ENCODE assay signal across 30 mouse cellular contexts in genomic region chr17:31995784-31996183, GRCm38 (mm10). TPM values are rescaled to one million over a fixed set of nuclear protein-coding genes. Genes with fewer than 3 reads are reported as not detected.
DNase-seq lines count a peak whose midpoint lies in the region; ATAC-seq lines count a peak whose summit lies in the region.
"Had no signal": no experiment of that assay in that cellular context is flagged by ENCODE, and none has a peak within 500 bp of the region (broad histone marks: within the 10 kb centered on the region; RNA-seq: fewer than 3 reads in every experiment).

No protein-coding gene starts in this region.

- H3K27ac ChIP-seq in lung, embryonic 16.5 days (ENCODE audit: low read length), result no peak overlapping the region
- H3K27ac ChIP-seq in liver, embryonic 11.5 days (ENCODE audit: low read depth, low read length), result peak overlapping the region; percentile 43; the same call in 1 of the 2 replicates
- H3K27ac ChIP-seq in liver, embryonic 16.5 days (ENCODE audit: low read length), result no peak overlapping the region
- H3K27ac ChIP-seq: embryonic facial prominence, embryonic 13.5 days; forebrain, embryonic 10.5 days; forebrain, embryonic 15.5 days; heart, adult 2 months; hindbrain, embryonic 14.5 days; kidney, postnatal 0 days; stomach, postnatal 0 days had no signal

- H3K4me1 ChIP-seq in lung, embryonic 16.5 days (replicated peaks; ENCODE audit: control insufficient read depth, insufficient read depth, low read length), result no peaks in the 10 kb centered on the region
- peaks cover 15% of the 10 kb centered on the region for H3K4me1 ChIP-seq in liver, embryonic 11.5 days (replicated peaks; ENCODE audit: control insufficient read depth, insufficient read depth, low read length)
- peaks cover 3% of the 10 kb centered on the region for H3K4me1 ChIP-seq in liver, embryonic 16.5 days (ENCODE audit: control insufficient read depth, low read depth, low read length)
- H3K4me1 ChIP-seq: embryonic facial prominence, embryonic 13.5 days; forebrain, embryonic 10.5 days; forebrain, embryonic 15.5 days had no signal

- no peak overlapping the region for H3K9ac ChIP-seq in lung, embryonic 16.5 days (ENCODE audit: low read length)
- H3K9ac ChIP-seq in liver, embryonic 11.5 days (ENCODE audit: low read depth, low read length), result no peak overlapping the region
- no peak overlapping the region for H3K9ac ChIP-seq in liver, embryonic 16.5 days (ENCODE audit: low read depth, low read length)
- H3K9ac ChIP-seq: embryonic facial prominence, embryonic 13.5 days; forebrain, embryonic 15.5 days; heart, embryonic 12.5 days; hindbrain, embryonic 14.5 days had no signal

- no peak for DNase-seq in lung, postnatal 4 days
- no peak for DNase-seq in liver, embryonic 11.5 days (ENCODE audit: low spot score)
- DNase-seq in gastrocnemius, postnatal 36 days, result no peak
- DNase-seq in adrenal gland, postnatal 36 days, result no peak
- no peak for DNase-seq in layer of hippocampus, postnatal 36 days
- DNase-seq: adrenal gland, postnatal 14 days; cerebellum, adult 8-10 months; gastrocnemius, adult 2 months; heart, adult 2 months; kidney, adult 2 months; kidney, postnatal 4 days; spleen, adult 18-20 months; thymus, postnatal 4 days had no signal

- no peak overlapping the region for H3K4me3 ChIP-seq in lung, embryonic 16.5 days (ENCODE audit: low read length)
- no peak overlapping the region for H3K4me3 ChIP-seq in liver, embryonic 11.5 days (ENCODE audit: low read depth, low read length)
- H3K4me3 ChIP-seq in liver, embryonic 16.5 days (ENCODE audit: low read depth, low read length), result no peak overlapping the region
- H3K4me3 ChIP-seq: embryonic facial prominence, embryonic 13.5 days; forebrain, embryonic 10.5 days; forebrain, embryonic 15.5 days; gastrocnemius, adult 2 months; heart, adult 2 months; heart, embryonic 12.5 days had no signal

- 40% methylated on average over 2 of the region's 2 CpGs for WGBS in lung, embryonic 16.5 days
- WGBS in liver, embryonic 11.5 days, result 30% methylated on average over 2 of the region's 2 CpGs
- WGBS in liver, embryonic 16.5 days (ENCODE audit: insufficient replicate concordance), result 3% methylated on average over 2 of the region's 2 CpGs

- peak; percentile 28; the same call in 1 of the 2 replicates for ATAC-seq in lung, embryonic 16.5 days (ENCODE audit: low read depth)
- peak; percentile 60; the same call in 1 of the 2 replicates for ATAC-seq in liver, embryonic 11.5 days (replicated peaks; ENCODE audit: low FRiP score)
- ATAC-seq in liver, embryonic 16.5 days (ENCODE audit: low read depth), result peak; percentile 68
- no peak for ATAC-seq in megakaryocyte-erythroid progenitor cell, adult 5-6 weeks (replicated peaks; ENCODE audit: low FRiP score, low TSS enrichment, poor library complexity, severe bottlenecking)
- ATAC-seq: forebrain, embryonic 15.5 days; lung, postnatal 0 days; midbrain, embryonic 16.5 days; Patski had no signal

- intact Hi-C loops in gastrocnemius, postnatal 36 days (cut with DNase I), result no loop called here

- no peaks in the 10 kb centered on the region for H3K36me3 ChIP-seq in lung, embryonic 16.5 days (ENCODE audit: control insufficient read depth, insufficient read depth, low read length)
- no peaks in the 10 kb centered on the region for H3K36me3 ChIP-seq in liver, embryonic 11.5 days (ENCODE audit: control insufficient read depth, insufficient read depth, low read length)
- H3K36me3 ChIP-seq in liver, embryonic 16.5 days (ENCODE audit: control insufficient read depth, insufficient read depth), result no peaks in the 10 kb centered on the region
- H3K36me3 ChIP-seq: embryonic facial prominence, embryonic 13.5 days; forebrain, embryonic 10.5 days; forebrain, embryonic 15.5 days; G1E; heart, embryonic 12.5 days had no signal

- no peaks in the 10 kb centered on the region for H3K27me3 ChIP-seq in lung, embryonic 16.5 days (ENCODE audit: control insufficient read depth, insufficient read depth, low read depth, low read length)
- no peaks in the 10 kb centered on the region for H3K27me3 ChIP-seq in liver, embryonic 11.5 days (replicated peaks; ENCODE audit: control insufficient read depth, insufficient read depth, low read length)
- H3K27me3 ChIP-seq in liver, embryonic 16.5 days (ENCODE audit: control insufficient read depth, insufficient read depth, low read depth, low read length), result no peaks in the 10 kb centered on the region
- H3K27me3 ChIP-seq: embryonic facial prominence, embryonic 13.5 days; forebrain, embryonic 15.5 days; heart, embryonic 12.5 days; Patski had no signal

- H3K4me2 ChIP-seq in lung, embryonic 16.5 days (ENCODE audit: low read depth, low read length), result no peak overlapping the region
- no peak overlapping the region for H3K4me2 ChIP-seq in liver, embryonic 11.5 days
- no peak overlapping the region for H3K4me2 ChIP-seq in liver, embryonic 16.5 days (ENCODE audit: low read depth, low read length)
- H3K4me2 ChIP-seq: embryonic facial prominence, embryonic 13.5 days; forebrain, embryonic 15.5 days; heart, embryonic 12.5 days; hindbrain, embryonic 14.5 days; midbrain, embryonic 11.5 days had no signal

- H3K9me3 ChIP-seq in lung, embryonic 16.5 days (ENCODE audit: control insufficient read depth, low read length), result no peaks in the 10 kb centered on the region
- no peaks in the 10 kb centered on the region for H3K9me3 ChIP-seq in liver, embryonic 11.5 days (ENCODE audit: control insufficient read depth, low read length)
- H3K9me3 ChIP-seq in liver, embryonic 16.5 days (replicated peaks; ENCODE audit: control insufficient read depth, low read length), result no peaks in the 10 kb centered on the region
- H3K9me3 ChIP-seq: forebrain, embryonic 10.5 days; forebrain, embryonic 15.5 days; G1E; heart, embryonic 12.5 days had no signal

RNA-seq across cellular contexts. Expression of gene Rrp1b, which starts 40.1 kb away (rescaled TPM):
- 53.4 and 58.5 TPM in 2 replicates for polyA plus RNA-seq in lung, embryonic 16.5 days (2015; fragmentation: Nextera tagmentation; extraction: Ambion mirVana)
- 72.7 and 75.2 TPM in 2 replicates for polyA plus RNA-seq in liver, embryonic 11.5 days (2014; fragmentation: Nextera tagmentation; extraction: Ambion mirVana)
- 12.3 and 13.3 TPM in 2 replicates for polyA plus RNA-seq in liver, embryonic 16.5 days (2015; fragmentation: Nextera tagmentation; extraction: Ambion mirVana)
- 1 to 10 TPM; 6.8 to 7.0 TPM for total RNA-seq in gastrocnemius, postnatal 36 days (2021)
- 63.6 and 66.2 TPM in 2 replicates for total RNA-seq in megakaryocyte-erythroid progenitor cell, adult 5-6 weeks (2014; fragmentation: Nextera tagmentation)
- total RNA-seq in megakaryocyte-erythroid progenitor cell, adult 5-6 weeks (2017), result 70.4 and 95.9 TPM in 2 replicates
- 10 to 100 TPM; 21.7 to 30.4 TPM for total RNA-seq in adrenal gland, postnatal 36 days (2021)
- total RNA-seq in layer of hippocampus, postnatal 36 days (2021), result 10 to 100 TPM; 17.4 to 19.0 TPM

RNA-seq across cellular contexts. Expression of gene Hsf2bp, which starts 40.4 kb away (rescaled TPM):
- polyA plus RNA-seq in lung, embryonic 16.5 days (2015; fragmentation: Nextera tagmentation; extraction: Ambion mirVana), result 0.57 and 0.87 TPM in 2 replicates
- polyA plus RNA-seq in liver, embryonic 11.5 days (2014; fragmentation: Nextera tagmentation; extraction: Ambion mirVana), result 0.40 and 0.64 TPM in 2 replicates
- polyA plus RNA-seq in liver, embryonic 16.5 days (2015; fragmentation: Nextera tagmentation; extraction: Ambion mirVana), result 0.14 and 0.28 TPM in 2 replicates
- total RNA-seq in gastrocnemius, postnatal 36 days (2021), result under 1 TPM; 0.59 to 0.67 TPM
- total RNA-seq in megakaryocyte-erythroid progenitor cell, adult 5-6 weeks (2014; fragmentation: Nextera tagmentation), result 0.47 TPM in 1 of 2 replicates, not detected in the other
- 0.46 TPM in 1 of 2 replicates, not detected in the other for total RNA-seq in megakaryocyte-erythroid progenitor cell, adult 5-6 weeks (2017)
- total RNA-seq in adrenal gland, postnatal 36 days (2021), result 1 to 10 TPM in 1 of 2 experiments, under 1 TPM in 1; 0.46 to 1.3 TPM
- total RNA-seq in layer of hippocampus, postnatal 36 days (2021), result 1 to 10 TPM in 1 of 2 experiments, under 1 TPM in 1; 0.43 to 1.3 TPM
- total RNA-seq: common myeloid progenitor, adult 5-6 weeks; G1E; neutrophil, adult 5-6 weeks had no signal
- polyA plus RNA-seq: G1E had no signal
